Mouse (Mus musculus) myocyte (in vitro differentiated cells): ENCODE results near the gene Rps6kl1.

Source experiments
- E2F4 ChIP-seq: IDR thresholded peaks from one replicate; pipeline ENCODE4 v1.6.1; 2011; ENCODE audit warnings: mild to moderate bottlenecking, control low read depth, moderate library complexity; ENCODE audit not compliant: insufficient read depth
- MAX ChIP-seq: IDR thresholded peaks from one replicate; pipeline ENCODE4 v1.6.1; 2011; ENCODE audit warnings: low read depth, mild to moderate bottlenecking, control low read depth
- MYOD1 ChIP-seq, 3 experiments: IDR thresholded peaks; one replicate each; pipeline ENCODE4 v1.6.1; 2011; ENCODE audit warnings: control low read depth in 2 of 3, low read depth in 2 of 3, mild to moderate bottlenecking in 2 of 3, moderate library complexity in 1 of 3; ENCODE audit not compliant: insufficient read length in 2 of 3, control insufficient read depth in 1 of 3
- POLR2A ChIP-seq: IDR thresholded peaks from one replicate; pipeline ENCODE4 v1.6.1; 2011; ENCODE audit warnings: low read depth, mild to moderate bottlenecking, control low read depth, moderate library complexity; ENCODE audit not compliant: insufficient read length
- POLR2AphosphoS2 ChIP-seq: IDR thresholded peaks from one replicate; pipeline ENCODE4 v1.6.1; 2011; ENCODE audit warnings: low read depth, control low read depth; ENCODE audit not compliant: insufficient read length
- TCF12 ChIP-seq: IDR thresholded peaks from one replicate; pipeline ENCODE4 v1.6.1; 2011; ENCODE audit warnings: mild to moderate bottlenecking, control low read depth; ENCODE audit not compliant: poor library complexity, insufficient read depth, severe bottlenecking
- USF1 ChIP-seq: IDR thresholded peaks from one replicate; pipeline ENCODE4 v1.6.1; 2011; ENCODE audit warnings: low read depth, mild to moderate bottlenecking, control low read depth, moderate library complexity

DNA sequence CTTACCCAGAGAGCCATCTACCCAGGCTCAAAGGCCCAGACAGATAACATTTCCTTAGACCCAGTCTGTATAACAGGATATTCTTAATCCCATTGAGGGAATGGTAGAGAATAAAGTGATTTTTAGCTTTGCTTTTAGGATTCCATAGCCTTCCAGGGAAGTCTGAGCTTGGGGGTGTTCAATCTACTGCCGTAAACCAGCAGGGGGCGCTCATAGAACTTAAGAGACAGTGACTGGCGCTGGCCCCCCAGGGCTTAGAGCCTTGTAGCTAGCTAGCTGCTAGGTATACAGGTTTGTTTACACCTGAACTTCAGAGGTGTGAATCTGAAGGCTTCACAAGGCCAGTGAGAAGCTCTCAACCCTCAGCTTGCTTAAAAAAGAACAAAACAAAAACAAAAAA is 58.9 kb downstream of the Rps6kl1 start:
- TF ChIP-seq POLR2A (no peak), TCF12 (no peak), POLR2AphosphoS2 (no peak), MAX (no peak), E2F4 (no peak), USF1 (no peak), MYOD1 (IDR thresholded peaks at IDR 0.05; ENCODE audit: control insufficient read depth in 1 of 3, insufficient read length in 2 of 3, low read depth in 2 of 3) (no peak)
